Mouse (Mus musculus): ENCODE data around the gene Ptchd4.

Gene Ptchd4

GRCm38 (mm10) chr17:42427961-42428360 lies 112.2 kb downstream of the Ptchd4 start:
- DNase-seq (ENCODE audit: inconsistent ontology term), result no peak

GRCm38 (mm10) chr17:42430380-42430779 lies 114.6 kb downstream of the Ptchd4 start:
- no peak for DNase-seq (ENCODE audit: inconsistent ontology term)

DNA sequence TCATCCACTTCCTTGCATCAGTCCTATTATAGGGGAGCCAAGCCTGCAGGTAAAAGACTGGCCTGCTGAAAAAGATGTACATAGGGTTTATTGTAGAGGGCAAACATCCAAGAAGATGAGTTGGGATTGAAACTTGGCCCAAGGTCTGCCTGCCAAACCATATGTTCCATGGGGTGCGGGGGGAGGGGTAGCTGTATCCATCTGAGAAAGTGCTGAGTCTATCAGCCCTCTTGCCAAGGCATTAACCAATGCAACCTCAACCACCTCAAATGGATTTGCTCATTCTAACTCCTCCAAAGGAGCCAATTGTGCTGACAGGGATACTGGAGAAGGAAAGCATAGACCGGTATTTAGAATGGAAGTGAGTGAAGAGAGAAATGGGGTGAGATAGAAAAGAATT lies 136.5 kb downstream of the Ptchd4 start:
- no peak for DNase-seq (ENCODE audit: inconsistent ontology term)

GRCm38 (mm10) chr17:42456441-42456840 lies 140.7 kb downstream of the Ptchd4 start:
- DNase-seq (ENCODE audit: inconsistent ontology term), result peak; percentile 26

GRCm38 (mm10) chr17:42462726-42463125 lies 147.0 kb downstream of the Ptchd4 start:
- DNase-seq (ENCODE audit: inconsistent ontology term), result no peak

- peak; percentile 92 for DNase-seq (ENCODE audit: inconsistent ontology term)
Measured at GRCm38 (mm10) chr17:42480173-42480991, 164.6 kb downstream of the Ptchd4 start.

GRCm38 (mm10) chr17:42509356-42510262 lies 193.9 kb downstream of the Ptchd4 start:
- no peak for DNase-seq (ENCODE audit: inconsistent ontology term)

- DNase-seq (ENCODE audit: inconsistent ontology term), result no peak
Measured at GRCm38 (mm10) chr17:42530147-42530546, 214.4 kb downstream of the Ptchd4 start.

GRCm38 (mm10) chr17:42549578-42549977 lies 233.8 kb downstream of the Ptchd4 start:
- no peak for DNase-seq (ENCODE audit: inconsistent ontology term)
